Mouse (Mus musculus) hindbrain, embryonic 11.5 days (tissue): ENCODE data around the gene Zfp488. TPM values are rescaled to one million over a fixed set of nuclear protein-coding genes. Genes with fewer than 3 reads are reported as not detected.

Source experiments
- polyA plus RNA-seq: library from polyadenylated mRNA; unstranded; fragments of >200 nt; fragmentation: Nextera tagmentation; extraction: Ambion mirVana; gene quantifications from 2 replicates; pipeline ENCODE4 v1.2.1, GENCODE M21; 2014

Gene Zfp488
- polyA plus RNA-seq, 1 experiment from 2014 or later: 0.20 TPM

Other genes with a start within 250 kb of the Zfp488 start
- 9.5 and 10.6 TPM in 2 replicates for gene Gdf10, start 55.2 kb downstream of the Zfp488 start, polyA plus RNA-seq
- gene Gdf2, start 37.7 kb downstream of the Zfp488 start, polyA plus RNA-seq: 0.08 TPM in 1 of 2 replicates, not detected in the other
- not detected in 2 replicates for gene Rbp3, start 24.8 kb downstream of the Zfp488 start, polyA plus RNA-seq
- not detected in 2 replicates for gene Gm30083, start 36.4 kb upstream of the Zfp488 start, polyA plus RNA-seq
- gene Gm5460, start 38.0 kb upstream of the Zfp488 start, polyA plus RNA-seq: not detected in 2 replicates
- not detected in 2 replicates for gene Antxrl, start 73.9 kb upstream of the Zfp488 start, polyA plus RNA-seq
- 1.5 and 1.8 TPM in 2 replicates for gene Anxa8, start 107.2 kb upstream of the Zfp488 start, polyA plus RNA-seq
- not detected in 2 replicates for gene A630023A22Rik, start 124.0 kb upstream of the Zfp488 start, polyA plus RNA-seq
- 0.04 TPM in 1 of 2 replicates, not detected in the other for gene Npy4r, start 173.7 kb upstream of the Zfp488 start, polyA plus RNA-seq
- 0.33 and 0.74 TPM in 2 replicates for gene Gprin2, start 222.9 kb upstream of the Zfp488 start, polyA plus RNA-seq
- gene Syt15, start 240.8 kb upstream of the Zfp488 start, polyA plus RNA-seq: 0.32 TPM in 1 of 2 replicates, not detected in the other